In the genomic region with DNA sequence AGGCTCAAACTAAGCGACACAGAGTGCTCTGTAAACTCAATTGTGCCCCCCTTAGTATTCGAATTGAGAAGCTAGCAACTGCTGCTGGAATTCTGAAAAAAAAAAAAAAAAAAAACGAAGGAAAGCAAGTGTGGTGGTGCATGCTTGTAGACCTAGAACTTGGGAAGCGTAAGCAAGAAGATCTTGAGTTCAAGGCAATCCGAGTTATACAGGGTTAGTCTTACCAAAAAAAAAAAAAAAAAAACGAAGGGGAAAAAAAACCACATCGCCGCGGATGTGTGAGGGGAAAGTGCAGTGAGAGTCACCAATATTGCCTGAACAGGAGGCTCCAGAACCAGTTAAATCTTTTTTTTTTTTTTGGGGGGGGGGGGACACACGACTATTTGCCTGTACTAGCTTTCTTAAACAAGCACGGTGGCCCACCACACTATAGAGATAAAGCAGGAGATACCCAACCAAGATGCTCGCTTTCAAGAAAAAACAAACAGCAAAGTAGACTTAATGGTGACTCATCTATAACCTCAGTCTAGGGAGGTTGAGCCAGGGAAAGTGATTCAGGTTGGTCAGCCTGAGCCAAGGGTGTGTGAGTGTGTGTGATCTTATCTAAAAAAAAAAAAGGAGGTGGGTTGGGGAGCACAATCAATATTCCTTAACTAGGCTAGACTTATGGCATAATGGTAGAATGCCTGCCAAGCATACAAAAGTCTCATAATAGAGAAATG, we compare ENCODE assay signal across 8 mouse cellular contexts. TPM values are rescaled to one million over a fixed set of nuclear protein-coding genes. Genes with fewer than 3 reads are reported as not detected.
DNase-seq lines count a peak whose midpoint lies in the region; ATAC-seq and TF ChIP-seq lines count a peak whose summit lies in the region.

A gene (minus strand): TSS at position 32 of the 722 bp plus-strand sequence.

- no peak for TF ChIP-seq CTCF in C2C12 (IDR thresholded peaks at IDR 0.05; ENCODE audit: control insufficient read depth, insufficient read depth, insufficient read length)
- TF ChIP-seq CTCF in cortical plate, adult 2 months (IDR thresholded peaks at IDR 0.05; ENCODE audit: extremely low read depth, insufficient read depth, low read length): no peak

- no peaks in the 10 kb centered on the region for H3K9me3 ChIP-seq in hindbrain, embryonic 14.5 days (ENCODE audit: control insufficient read depth, low read length)
- H3K9me3 ChIP-seq in midbrain, embryonic 13.5 days: no peaks in the 10 kb centered on the region

- peak; percentile 31 for ATAC-seq in frontal cortex, adult (ENCODE audit: low TSS enrichment)
- no peak for ATAC-seq in hindbrain, embryonic 14.5 days (ENCODE audit: low FRiP score)
- no peak for ATAC-seq in midbrain, embryonic 13.5 days

- peak within 1 kb of the TSS; percentile 96 for H3K4me2 ChIP-seq in hindbrain, embryonic 14.5 days (replicated peaks)
- H3K4me2 ChIP-seq in midbrain, embryonic 13.5 days (replicated peaks): peak within 1 kb of the TSS; percentile 98

- intact Hi-C loops in left cerebral cortex, postnatal 36 days (cut with DNase I): loop anchor here (5.0 kb wide), 1 partner anchor 40 kb away; a partner anchor contains a TSS

- peaks cover 5% of the 10 kb centered on the region for H3K79me3 ChIP-seq in C2C12 (ENCODE audit: low read depth)

- H3K36me3 ChIP-seq in C2C12 (ENCODE audit: control insufficient read depth, insufficient read depth): peaks cover 41% of the 10 kb centered on the region
- H3K36me3 ChIP-seq in hindbrain, embryonic 14.5 days (replicated peaks; ENCODE audit: control insufficient read depth, insufficient read depth): peaks cover 17% of the 10 kb centered on the region
- H3K36me3 ChIP-seq in midbrain, embryonic 13.5 days: peaks cover 6% of the 10 kb centered on the region

- H3ac ChIP-seq in C2C12 (ENCODE audit: control insufficient read depth, insufficient read length, low read depth): peak within 1 kb of the TSS; percentile 77

- no peak for TF ChIP-seq POLR2A in cortical plate, adult 2 months (IDR thresholded peaks at IDR 0.05; ENCODE audit: extremely low read depth, insufficient read depth, low read length)

- 10% methylated on average over 12 of the region's 12 CpGs for WGBS in hindbrain, embryonic 14.5 days
- 8% methylated on average over 12 of the region's 12 CpGs for WGBS in midbrain, embryonic 13.5 days

- no peak within 1 kb of the TSS for H3K27ac ChIP-seq in cortical plate, adult 2 months (ENCODE audit: insufficient read depth, low read length)
- peak within 1 kb of the TSS; percentile 80 for H3K27ac ChIP-seq in hindbrain, embryonic 14.5 days
- H3K27ac ChIP-seq in midbrain, embryonic 13.5 days: peak within 1 kb of the TSS; percentile 84

- no peaks in the 10 kb centered on the region for H3K27me3 ChIP-seq in C2C12 (ENCODE audit: control insufficient read depth, insufficient read depth, insufficient read length)
- no peaks in the 10 kb centered on the region for H3K27me3 ChIP-seq in hindbrain, embryonic 14.5 days (ENCODE audit: control insufficient read depth, insufficient read depth, low read length)
- H3K27me3 ChIP-seq in midbrain, embryonic 13.5 days: no peaks in the 10 kb centered on the region

- H3K9ac ChIP-seq in hindbrain, embryonic 14.5 days: peak within 1 kb of the TSS; percentile 60
- peak within 1 kb of the TSS; percentile 75 for H3K9ac ChIP-seq in midbrain, embryonic 13.5 days (replicated peaks)

- peak within 1 kb of the TSS; percentile 50 for H3K4me3 ChIP-seq in C2C12 (ENCODE audit: insufficient read depth, poor library complexity, severe bottlenecking)
- peak within 1 kb of the TSS; percentile 68 for H3K4me3 ChIP-seq in cortical plate, adult 2 months (ENCODE audit: insufficient read depth, low read length)
- peak within 1 kb of the TSS; percentile 63 for H3K4me3 ChIP-seq in hindbrain, embryonic 14.5 days (replicated peaks; ENCODE audit: low read length)
- peak within 1 kb of the TSS; percentile 69 for H3K4me3 ChIP-seq in midbrain, embryonic 13.5 days (replicated peaks)

- H3K4me1 ChIP-seq in cortical plate, adult 2 months (ENCODE audit: control insufficient read depth, insufficient read depth, low read length): no peaks in the 10 kb centered on the region; the same call in 1 of the 2 replicates
- H3K4me1 ChIP-seq in hindbrain, embryonic 14.5 days (replicated peaks; ENCODE audit: control insufficient read depth, insufficient read depth, low read length): peaks cover 13% of the 10 kb centered on the region
- H3K4me1 ChIP-seq in midbrain, embryonic 13.5 days (replicated peaks): peaks cover 16% of the 10 kb centered on the region

- no peak for DNase-seq in frontal cortex, adult 2 months (ENCODE audit: extremely low spot score in 1 of 2, low spot score in 1 of 2)
- no peak for DNase-seq in hindbrain, embryonic 14.5 days (ENCODE audit: low spot score)
- no peak for DNase-seq in left cerebral cortex, postnatal 36 days (ENCODE audit: low spot score in 2 of 2)
- no peak for DNase-seq in ovary, postnatal 14 days (ENCODE audit: low spot score)

- H3K79me2 ChIP-seq in C2C12 (ENCODE audit: control insufficient read depth, insufficient read depth): peaks cover 18% of the 10 kb centered on the region

TF ChIP-seq in C2C12, 6 proteins besides CTCF, POLR2A, EP300 and RAD21:
- TF ChIP-seq MYOG (IDR thresholded peaks at IDR 0.05; ENCODE audit: control insufficient read depth, extremely low read depth, insufficient read length) (no peak), MYOD1 (IDR thresholded peaks at IDR 0.05; ENCODE audit: control insufficient read depth, insufficient read length, low read depth) (no peak), USF1 (IDR thresholded peaks at IDR 0.05; ENCODE audit: low read depth) (no peak), MAX (IDR thresholded peaks at IDR 0.05) (no peak), FOSL1 (IDR thresholded peaks at IDR 0.05; ENCODE audit: insufficient read depth, low read length, poor library complexity, severe bottlenecking) (no peak), CEBPB (IDR thresholded peaks at IDR 0.05; ENCODE audit: low read depth) (no peak)

RNA-seq across cellular contexts. Expression of the gene that starts here (rescaled TPM):
- 1.4 and 1.7 TPM in 2 replicates for polyA plus RNA-seq in frontal cortex, adult 2 months (2012; rRNA removed)
- polyA plus RNA-seq in C2C12 (2012; fragmentation: generic; extraction: Trizol): 6.4 TPM
- polyA plus RNA-seq in cortical plate, adult 2 months (2012; rRNA removed): 1.6 and 2.2 TPM in 2 replicates
- 8.8 and 9.2 TPM in 2 replicates for polyA plus RNA-seq in hindbrain, embryonic 14.5 days (2014; fragmentation: Nextera tagmentation; extraction: Ambion mirVana)
- 16.6 and 21.6 TPM in 2 replicates for polyA plus RNA-seq in midbrain, embryonic 13.5 days (2015; fragmentation: Nextera tagmentation; extraction: Ambion mirVana)
- total RNA-seq in left cerebral cortex, postnatal 36 days (2021): 1 to 10 TPM; 2.7 to 3.6 TPM
